Mouse (Mus musculus): ENCODE measurements around the gene Slc2a8.
A peak's percentile ranks its signal among the peaks of the same experiment; 100 is the strongest.

Gene Slc2a8

GRCm38 (mm10) chr2:32969326-32969725, 12.6 kb downstream of the Slc2a8 start:
- DNase-seq: peak; percentile 98

DNA sequence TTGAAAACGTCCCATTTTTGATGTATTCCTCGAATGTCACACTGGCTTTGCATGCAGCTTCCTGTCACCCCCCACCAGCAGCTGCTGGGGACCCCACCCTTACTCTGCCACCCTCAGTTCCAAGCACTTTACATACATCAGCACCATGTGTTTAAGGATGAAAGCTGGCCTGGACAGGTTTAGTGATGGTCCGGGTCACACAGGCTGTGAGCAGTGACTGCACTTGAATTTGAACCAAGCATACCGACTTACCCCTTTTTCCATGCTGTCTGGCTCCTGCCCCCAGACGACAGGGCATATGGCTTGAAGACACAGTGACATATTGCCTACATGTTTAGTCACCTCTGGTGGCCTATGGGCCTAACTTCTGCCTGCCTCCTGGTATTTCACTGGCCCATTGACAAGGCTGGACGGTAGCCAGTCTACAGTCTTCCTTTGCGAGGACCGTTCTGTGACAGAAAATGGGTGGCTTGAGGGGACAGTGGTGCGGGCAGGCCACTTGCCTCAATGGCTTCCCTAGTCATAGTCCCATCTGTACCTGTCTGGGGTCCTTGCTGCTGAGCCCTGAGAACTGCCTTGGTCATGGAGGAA, 13.8 kb downstream of the Slc2a8 start:
- DNase-seq: peak; percentile 93

DNA sequence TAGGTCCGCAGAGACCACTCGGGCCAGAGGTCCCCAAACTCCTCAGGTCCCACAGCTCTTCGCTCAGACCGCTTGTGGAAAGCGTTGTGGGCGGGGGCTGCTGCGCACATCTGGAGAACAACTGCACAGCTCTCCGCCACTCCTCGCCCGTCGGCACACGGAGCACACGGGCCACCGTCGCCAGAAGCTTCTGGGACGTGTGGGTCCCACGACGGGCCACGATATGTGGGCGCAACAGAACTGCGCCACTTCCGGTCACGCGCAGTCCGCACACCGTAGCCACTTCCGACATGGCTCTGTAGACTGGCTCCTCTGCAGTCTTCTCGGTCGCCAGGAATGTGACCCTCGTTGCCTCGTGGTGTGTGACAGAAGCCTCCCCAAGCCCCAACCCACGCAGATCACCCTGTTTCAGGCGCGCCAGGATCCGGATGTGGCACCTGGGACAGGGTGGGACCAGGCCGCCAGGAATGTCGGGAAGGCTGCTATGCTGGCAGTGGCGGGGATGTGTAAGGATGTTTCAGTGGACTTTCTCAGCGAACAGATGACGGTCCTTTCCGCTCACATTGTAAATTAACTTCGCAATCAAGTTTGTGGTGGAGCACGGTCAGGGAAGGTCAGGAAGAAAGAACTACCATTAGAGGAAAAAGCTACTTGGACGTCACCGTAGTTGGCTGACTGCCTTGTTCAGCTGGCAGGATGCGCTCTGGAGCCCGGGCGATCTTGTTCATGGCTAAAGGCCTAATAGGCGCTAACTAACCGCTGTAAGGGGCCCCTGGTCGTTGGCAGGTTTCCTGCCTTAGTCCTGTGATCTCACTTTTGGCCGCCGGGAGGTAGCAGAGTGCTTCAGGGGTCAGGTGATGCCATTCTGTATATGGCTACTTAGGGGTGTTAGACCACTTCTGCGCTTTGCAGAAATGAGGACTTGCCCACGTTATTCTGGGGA, 14.9 kb downstream of the Slc2a8 start:
- DNase-seq: peak; percentile 99

GRCm38 (mm10) chr2:32966184-32966688, 15.6 kb downstream of the Slc2a8 start:
- no peak for DNase-seq

GRCm38 (mm10) chr2:32965511-32966183, 16.2 kb downstream of the Slc2a8 start:
- no peak for DNase-seq

DNA sequence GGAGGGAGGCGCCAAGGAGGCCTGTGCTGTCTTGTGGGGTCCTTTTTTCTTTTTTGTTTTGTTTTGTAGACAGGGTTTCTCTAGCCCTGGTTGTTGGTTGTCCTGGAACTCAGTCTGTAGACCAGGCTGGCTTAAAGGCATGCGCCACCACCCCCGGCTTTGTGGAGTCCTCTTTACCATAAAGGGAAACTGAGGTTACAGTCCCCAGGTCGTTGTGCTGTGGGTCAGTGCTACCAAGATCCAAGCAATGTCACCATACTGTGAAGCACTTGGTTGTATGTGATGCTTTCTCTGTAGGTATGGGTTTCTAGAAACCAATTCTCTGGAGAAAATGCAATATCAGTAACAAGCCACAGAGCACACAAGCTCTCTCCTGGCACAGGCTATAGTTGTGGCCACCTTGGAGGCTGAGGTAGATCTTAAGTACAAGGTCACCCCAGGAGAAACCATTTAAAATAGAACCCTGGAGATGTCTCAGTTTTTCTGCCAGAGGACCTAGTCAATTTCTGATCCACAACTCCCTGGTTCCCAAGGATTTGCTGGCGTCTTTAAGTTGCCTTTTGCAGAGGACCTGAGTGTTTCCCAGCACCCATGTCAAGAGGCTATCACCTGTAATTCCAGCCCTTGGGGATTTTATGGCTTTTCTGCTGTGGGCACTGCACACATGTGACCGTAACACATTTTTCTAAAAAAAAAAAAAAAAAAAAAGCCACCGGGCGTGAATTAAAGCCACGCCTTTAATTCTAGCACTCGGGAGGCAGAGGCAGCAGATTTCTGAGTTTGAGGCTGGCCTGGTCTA, 17.0 kb downstream of the Slc2a8 start:
- no peak for DNase-seq

DNA sequence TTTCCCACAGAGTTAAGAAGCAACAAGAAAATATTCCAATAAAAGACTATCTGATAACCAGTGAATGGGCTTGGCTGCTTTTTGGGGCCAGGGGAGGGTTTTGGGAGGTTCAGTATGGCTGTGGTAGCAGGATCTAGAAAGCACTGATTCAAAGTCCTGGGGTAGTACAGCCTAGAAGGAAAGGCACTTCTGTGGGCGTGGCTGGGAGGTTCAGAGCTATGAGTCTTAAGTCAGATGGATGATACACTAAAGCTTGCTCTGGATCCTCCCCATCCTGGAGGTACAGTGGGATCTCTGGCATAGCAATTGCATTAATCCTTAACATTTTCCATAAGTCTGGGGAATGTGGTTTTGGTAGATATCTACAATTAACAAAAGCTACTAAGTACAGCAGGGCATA, 17.9 kb downstream of the Slc2a8 start:
- DNase-seq: no peak

- no peak for DNase-seq
Measured at GRCm38 (mm10) chr2:32963544-32963943, 18.3 kb downstream of the Slc2a8 start.

GRCm38 (mm10) chr2:32962875-32963220, 19.0 kb downstream of the Slc2a8 start:
- DNase-seq: no peak

DNA sequence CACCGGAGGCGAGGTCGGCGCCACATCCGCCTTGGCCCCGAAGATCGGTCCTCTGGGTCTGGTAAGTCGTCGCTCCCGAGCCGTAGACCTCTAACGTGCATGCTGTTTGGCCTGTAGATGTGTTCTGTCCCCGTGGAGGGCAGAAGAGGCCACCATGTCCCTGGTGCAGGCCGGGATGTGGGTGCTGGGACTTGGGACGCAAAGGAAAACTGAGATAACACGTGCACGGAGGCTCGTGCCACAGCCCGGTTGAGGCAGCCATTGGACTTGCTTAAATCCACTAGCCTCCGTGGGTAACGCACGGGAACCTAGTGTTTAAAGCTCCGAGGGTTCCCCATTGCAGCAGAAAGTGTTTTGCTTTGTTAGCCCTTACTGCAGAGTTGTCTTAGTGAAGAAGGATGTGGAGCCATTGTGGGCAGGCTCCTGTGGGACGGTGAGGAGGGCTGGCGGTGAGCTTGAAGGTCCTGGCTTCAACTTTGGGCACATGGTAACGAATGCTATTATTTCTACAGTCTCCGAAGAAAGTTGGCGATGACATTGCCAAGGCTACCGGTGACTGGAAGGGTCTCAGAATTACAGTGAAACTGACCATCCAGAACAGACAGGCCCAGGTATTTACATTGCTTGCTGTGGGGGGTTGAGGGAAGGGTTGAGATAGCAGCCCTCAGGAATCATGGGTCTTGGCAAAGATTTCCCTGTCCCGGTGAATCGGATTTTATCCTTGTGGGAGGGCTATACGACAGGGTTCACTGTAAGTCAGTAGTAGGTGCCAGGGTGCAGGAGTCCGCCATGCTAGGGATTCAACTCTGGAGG, 19.6 kb downstream of the Slc2a8 start:
- DNase-seq: no peak

DNA sequence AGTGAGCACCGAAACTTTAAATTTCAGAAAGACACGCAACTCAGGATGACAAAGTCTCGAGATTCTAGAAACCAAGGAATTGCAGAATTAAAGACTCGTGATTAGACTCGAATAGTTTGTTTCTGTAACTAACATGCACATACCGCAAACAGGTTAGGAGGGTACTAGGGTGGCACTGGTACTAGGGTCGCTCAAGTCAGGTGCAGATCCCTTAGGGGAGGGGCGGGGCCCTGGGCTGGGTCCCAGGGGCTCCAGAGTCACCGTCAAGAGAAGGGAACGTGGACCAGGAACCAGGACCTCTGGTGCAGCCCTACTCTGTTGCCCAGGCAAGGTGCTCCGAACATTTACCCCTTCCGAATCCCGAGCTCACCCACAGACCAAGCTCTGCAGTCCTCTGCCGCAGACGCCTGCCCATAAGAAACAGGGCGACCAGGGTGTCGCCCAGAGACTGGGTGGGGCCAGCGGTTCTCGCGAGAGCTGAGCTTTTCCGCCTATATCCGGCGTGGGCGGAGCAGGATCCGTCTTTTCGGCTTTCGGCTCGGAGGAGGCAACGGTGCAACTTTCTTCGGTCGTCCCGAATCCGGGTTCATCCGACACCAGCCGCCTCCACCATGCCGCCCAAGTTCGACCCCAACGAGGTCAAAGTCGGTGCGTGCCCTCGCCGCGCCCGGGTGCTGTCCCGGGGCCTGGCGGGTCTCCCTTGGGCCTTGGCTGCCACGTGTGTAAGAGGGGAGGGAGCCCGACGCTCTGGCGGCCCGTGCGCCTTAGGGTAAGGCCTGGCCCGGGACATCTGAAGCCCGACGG, 20.5 kb downstream of the Slc2a8 start, which contains the start of the genes Rpl12 and Lrsam1:
Rpl12 (plus strand) TSS at position 368 of the 804 bp plus-strand sequence.
Lrsam1 (minus strand) TSS at position 423 of the 804 bp plus-strand sequence.
- peak; percentile 100 for DNase-seq

- DNase-seq: no peak
Measured at GRCm38 (mm10) chr2:32960273-32960672, 21.6 kb downstream of the Slc2a8 start.

- no peak for DNase-seq
Measured at GRCm38 (mm10) chr2:32957344-32957743, 24.5 kb downstream of the Slc2a8 start.

DNA sequence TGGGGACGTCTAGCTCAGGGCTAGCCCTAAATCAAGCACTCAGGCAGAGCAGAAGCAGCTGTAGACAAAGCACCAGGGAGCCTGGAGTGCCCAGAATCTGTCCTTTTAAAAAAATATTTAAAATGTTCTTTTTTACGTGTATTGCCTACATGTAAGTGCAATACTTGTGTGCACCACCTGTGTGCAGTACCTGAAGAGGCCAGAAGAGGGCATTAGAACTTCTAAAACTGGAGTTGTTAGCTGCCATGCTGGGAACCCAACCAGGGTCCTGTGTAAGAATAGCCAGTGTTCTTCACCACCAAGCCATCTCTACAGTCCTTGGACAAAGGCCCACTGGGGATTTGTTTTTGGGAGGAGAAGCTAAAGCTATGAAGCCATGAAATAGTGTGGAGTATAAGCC, 27.3 kb downstream of the Slc2a8 start:
- DNase-seq: no peak

GRCm38 (mm10) chr2:32947454-32947853, 34.4 kb downstream of the Slc2a8 start:
- DNase-seq: no peak

DNA sequence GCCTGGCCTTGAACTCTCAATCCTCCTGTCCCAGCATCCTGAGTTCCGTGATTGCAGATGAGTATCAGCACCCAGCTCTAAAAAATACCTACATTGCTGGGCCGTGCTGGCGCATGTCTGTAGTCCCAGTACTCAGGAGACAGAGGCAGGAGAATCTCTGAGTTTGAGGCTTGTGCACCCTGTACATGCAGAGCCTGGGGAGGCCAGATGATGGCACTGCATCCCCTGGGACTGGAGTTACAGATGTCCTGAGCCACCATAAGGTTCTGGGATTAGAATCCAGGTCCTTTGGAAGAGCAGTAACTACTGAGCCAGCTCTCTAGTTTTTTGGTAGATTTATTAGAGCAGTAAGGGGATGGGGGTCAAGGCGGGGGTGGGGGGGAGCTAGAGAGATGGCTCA, 41.4 kb downstream of the Slc2a8 start:
- DNase-seq: no peak

GRCm38 (mm10) chr2:32939418-32939817, 42.5 kb downstream of the Slc2a8 start:
- no peak for DNase-seq

DNA sequence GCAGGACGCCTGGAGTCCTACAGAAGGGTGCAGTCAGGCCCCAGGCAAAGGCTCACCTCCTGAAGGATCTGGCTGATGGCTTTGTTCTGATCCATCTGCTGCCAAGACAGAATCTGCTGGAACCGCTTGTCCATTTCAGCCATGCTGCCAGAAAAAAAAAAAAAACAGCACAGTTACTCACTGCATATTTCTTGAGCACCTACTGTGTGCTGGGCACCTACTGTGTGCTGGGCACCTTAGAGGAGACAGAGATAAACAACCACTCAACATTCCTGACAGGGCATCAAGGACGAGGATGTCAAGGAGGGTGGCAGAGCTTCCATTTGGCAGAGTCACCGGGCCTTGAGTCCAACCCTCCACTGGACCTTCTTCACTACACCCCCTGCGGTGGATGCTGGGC, 43.1 kb downstream of the Slc2a8 start:
- DNase-seq: no peak

DNA sequence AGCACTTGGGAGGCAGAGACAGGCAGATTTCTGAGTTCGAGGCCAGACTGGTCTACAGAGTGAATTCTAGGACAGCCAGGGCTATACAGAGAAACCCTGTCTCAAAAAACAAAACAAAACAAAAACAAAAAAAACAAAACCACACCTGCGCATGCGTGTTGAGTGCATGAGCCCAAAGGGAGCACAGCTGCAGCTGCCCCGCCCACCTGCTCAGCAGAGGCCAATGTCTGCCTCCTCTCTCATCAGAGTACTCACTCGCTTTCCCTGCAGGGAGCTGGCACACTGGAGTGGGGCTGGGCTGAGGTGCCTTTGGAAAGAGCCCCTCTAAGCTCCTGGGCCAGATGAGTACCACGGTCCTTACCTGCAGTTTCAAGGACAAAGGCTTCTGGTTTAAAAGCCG, 50.2 kb downstream of the Slc2a8 start:
- DNase-seq: no peak

DNA sequence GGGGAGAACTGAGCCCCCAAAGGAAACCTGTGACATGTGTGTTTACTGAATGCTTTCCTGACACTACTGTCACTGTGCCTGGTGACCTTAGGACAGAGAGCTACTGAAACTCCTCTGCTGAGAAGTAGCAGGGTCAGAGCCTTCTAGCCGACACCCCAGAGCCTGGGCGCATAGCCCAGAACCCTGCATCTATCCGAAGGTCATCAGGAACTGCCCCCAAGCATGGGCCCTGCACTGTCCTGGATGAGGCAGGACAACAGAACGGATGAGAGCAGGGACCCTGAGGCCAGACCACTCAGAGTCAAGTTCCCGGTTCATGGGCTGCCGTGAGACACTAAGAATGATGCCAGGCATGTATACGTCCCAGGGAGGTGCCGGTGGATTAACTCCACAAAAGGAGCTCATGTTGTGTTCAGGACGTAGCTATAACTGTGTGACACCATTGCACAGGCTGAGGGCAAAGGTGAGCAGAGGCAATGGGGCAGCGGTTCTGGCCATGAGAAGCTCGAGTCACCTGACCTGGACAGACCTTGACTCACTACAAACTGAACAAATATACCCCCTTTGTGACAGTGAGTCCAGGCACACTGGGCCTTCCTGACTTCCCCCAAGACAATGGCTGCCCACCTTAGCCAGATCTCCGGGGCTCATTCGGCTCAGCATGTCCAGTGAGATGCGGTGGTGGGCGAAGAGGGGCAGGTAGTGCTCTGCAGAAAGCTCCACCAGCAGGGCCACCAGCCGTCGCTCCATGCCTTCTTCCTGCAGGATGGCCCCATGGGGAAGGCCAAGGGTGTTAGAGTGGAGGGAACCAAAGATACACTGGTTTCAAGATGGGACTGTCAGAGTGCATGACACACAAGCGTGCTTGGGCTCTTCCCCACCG, 52.7 kb downstream of the Slc2a8 start:
- peak; percentile 92 for DNase-seq
